Mouse (Mus musculus): ENCODE data around the gene Twnk. TPM values are rescaled to one million over a fixed set of nuclear protein-coding genes. Genes with fewer than 3 reads are reported as not detected.

Twnk gene
- total and polyA plus RNA-seq, 3 experiments, result 12.4 to 30.1 (median 18.9) TPM

- H3K27me3 ChIP-seq (replicated peaks), result no peaks in the 10 kb centered on the region
- dilution Hi-C loops (cut with MboI; ENCODE audit: extremely low pct_ligation_motif_present, extremely low pct_unique_long_range_greater_than_20kb, low sequenced_read_pairs), result no loop called here
- no peaks in the 10 kb centered on the region for H3K79me2 ChIP-seq (replicated peaks; ENCODE audit: control insufficient read depth, extremely low read depth, insufficient read depth, poor library complexity, severe bottlenecking)
- in situ Hi-C loops (cut with MboI; ENCODE audit: low pct_ligation_motif_present, low pct_unique_long_range_greater_than_20kb, low sequenced_read_pairs), result loop anchor here (10.0 kb wide), 1 partner anchor 101 kb away; the partner anchor contains the start of gene Tlx1
- H3K9ac ChIP-seq (ENCODE audit: insufficient read depth, low read depth), result no peak overlapping the region
- H3K4me3 ChIP-seq (replicated peaks in 1 of 3; ENCODE audit: low read depth in 2 of 3, low read length in 2 of 3, poor library complexity in 1 of 3), result no peak overlapping the region
- no peak overlapping the region for H3K4me2 ChIP-seq (ENCODE audit: insufficient read depth, low read depth, poor library complexity, severe bottlenecking)
- peaks cover 0 to 21% of the 10 kb centered on the region in 2 experiments; a peak in 3 of 4 replicates for H3K4me1 ChIP-seq (ENCODE audit: control insufficient read depth in 1 of 2, insufficient read depth in 2 of 2)
- DNase-seq (ENCODE audit: extremely low read depth), result no peak
- no peak overlapping the region for H3K27ac ChIP-seq (ENCODE audit: insufficient read depth, low read depth)
- no peaks in the 10 kb centered on the region for H3K9me3 ChIP-seq (replicated peaks; ENCODE audit: low read length)
- TF ChIP-seq MAFK (IDR thresholded peaks at IDR 0.05; ENCODE audit: insufficient replicate concordance, low read length) (no peak), CHD1 (IDR thresholded peaks at IDR 0.05; ENCODE audit: low read depth, low read length) (no peak), RAD21 (IDR thresholded peaks at IDR 0.05; ENCODE audit: low read depth, low read length) (no peak), USF2 (conservative IDR thresholded peaks at IDR 0.05; ENCODE audit: low read depth, low read length) (no peak), JUND (conservative IDR thresholded peaks at IDR 0.05; ENCODE audit: low read depth, low read length) (no peak)
- peaks cover 19 to 53% of the 10 kb centered on the region in 2 experiments for H3K36me3 ChIP-seq (replicated peaks in 1 of 2; ENCODE audit: control insufficient read depth in 1 of 2, insufficient read depth in 1 of 2, low read length in 1 of 2)
Observed at GRCm38 (mm10) chr19:45053451-45053850, 48.0 kb downstream of the Twnk start.

- Histone ChIP-seq H3K36me3 (replicated peaks in 1 of 2; ENCODE audit: control insufficient read depth in 1 of 2, insufficient read depth in 1 of 2, low read length in 1 of 2) (peaks cover 16 to 43% of the 10 kb centered on the region in 2 experiments), H3K4me3 (replicated peaks in 1 of 3; ENCODE audit: low read depth in 2 of 3, low read length in 2 of 3, poor library complexity in 1 of 3) (no peak overlapping the region), H3K27ac (ENCODE audit: insufficient read depth, low read depth) (no peak overlapping the region), H3K9me3 (replicated peaks; ENCODE audit: low read length) (no peaks in the 10 kb centered on the region), H3K9ac (ENCODE audit: insufficient read depth, low read depth) (no peak overlapping the region), H3K27me3 (replicated peaks) (no peaks in the 10 kb centered on the region), H3K4me2 (ENCODE audit: insufficient read depth, low read depth, poor library complexity, severe bottlenecking) (no peak overlapping the region), H3K4me1 (ENCODE audit: control insufficient read depth in 1 of 2, insufficient read depth in 2 of 2) (peaks cover 0 to 16% of the 10 kb centered on the region in 2 experiments; a peak in 3 of 4 replicates), H3K79me2 (replicated peaks; ENCODE audit: control insufficient read depth, extremely low read depth, insufficient read depth, poor library complexity, severe bottlenecking) (no peaks in the 10 kb centered on the region; the same call in 1 of the 2 replicates)
- dilution Hi-C loops (cut with MboI; ENCODE audit: extremely low pct_ligation_motif_present, extremely low pct_unique_long_range_greater_than_20kb, low sequenced_read_pairs) (no loop called here), in situ Hi-C loops (cut with MboI; ENCODE audit: low pct_ligation_motif_present, low pct_unique_long_range_greater_than_20kb, low sequenced_read_pairs) (loop anchor here (10.0 kb wide), 1 partner anchor 100 kb away; the partner anchor contains the start of gene Tlx1)
- DNase-seq (ENCODE audit: extremely low read depth), result no peak
- TF ChIP-seq SMC3 (IDR thresholded peaks at IDR 0.05; ENCODE audit: low read depth, low read length), result no peak
- TF ChIP-seq MAX (IDR thresholded peaks at IDR 0.05; ENCODE audit: low read length), result no peak
- TF ChIP-seq MYC (IDR thresholded peaks at IDR 0.05; ENCODE audit: low read depth, low read length), result no peak
Observed at GRCm38 (mm10) chr19:45054892-45055690, 49.6 kb downstream of the Twnk start.

- peaks cover 0 to 16% of the 10 kb centered on the region in 2 experiments; a peak in 3 of 4 replicates for H3K4me1 ChIP-seq (ENCODE audit: control insufficient read depth in 1 of 2, insufficient read depth in 2 of 2)
- TF ChIP-seq CTCF (conservative IDR thresholded peaks at IDR 0.05 in 1 of 2, IDR thresholded peaks at IDR 0.05 in 1 of 2; ENCODE audit: low read depth in 2 of 2, low read length in 2 of 2), result peak; percentile 29 to 86; a peak in 2 of 4 replicates
- TF ChIP-seq RAD21 (IDR thresholded peaks at IDR 0.05; ENCODE audit: low read depth, low read length), result peak; percentile 82
- no peak for TF ChIP-seq ELF1 (IDR thresholded peaks at IDR 0.05; ENCODE audit: low read depth, low read length)
- peak; percentile 56 for TF ChIP-seq SMC3 (IDR thresholded peaks at IDR 0.05; ENCODE audit: low read depth, low read length)
- TF ChIP-seq ETS1 (conservative IDR thresholded peaks at IDR 0.05; ENCODE audit: low read depth, low read length), result no peak
- H3K4me3 ChIP-seq (replicated peaks in 1 of 3; ENCODE audit: low read depth in 2 of 3, low read length in 2 of 3, poor library complexity in 1 of 3), result no peak overlapping the region
- no peak overlapping the region for H3K9ac ChIP-seq (ENCODE audit: insufficient read depth, low read depth)
- H3K79me2 ChIP-seq (replicated peaks; ENCODE audit: control insufficient read depth, extremely low read depth, insufficient read depth, poor library complexity, severe bottlenecking), result no peaks in the 10 kb centered on the region; the same call in 1 of the 2 replicates
- H3K27ac ChIP-seq (ENCODE audit: insufficient read depth, low read depth), result no peak overlapping the region
- H3K9me3 ChIP-seq (replicated peaks; ENCODE audit: low read length), result no peaks in the 10 kb centered on the region
- dilution Hi-C loops (cut with MboI; ENCODE audit: extremely low pct_ligation_motif_present, extremely low pct_unique_long_range_greater_than_20kb, low sequenced_read_pairs), result no loop called here
- no peaks in the 10 kb centered on the region for H3K27me3 ChIP-seq (replicated peaks)
- peaks cover 16 to 34% of the 10 kb centered on the region in 2 experiments for H3K36me3 ChIP-seq (replicated peaks in 1 of 2; ENCODE audit: control insufficient read depth in 1 of 2, insufficient read depth in 1 of 2, low read length in 1 of 2)
- in situ Hi-C loops (cut with MboI; ENCODE audit: low pct_ligation_motif_present, low pct_unique_long_range_greater_than_20kb, low sequenced_read_pairs), result loop anchor here (10.0 kb wide), 1 partner anchor 98 kb away; the partner anchor contains the start of gene Tlx1
- peak; percentile 51 for DNase-seq (ENCODE audit: extremely low read depth)
- H3K4me2 ChIP-seq (ENCODE audit: insufficient read depth, low read depth, poor library complexity, severe bottlenecking), result no peak overlapping the region; the same call in 1 of the 2 replicates
Observed at GRCm38 (mm10) chr19:45056364-45056763, 50.9 kb downstream of the Twnk start.
